Mouse (Mus musculus) left cerebral cortex, postnatal 10 days (tissue): Measurements from ENCODE around the gene Gm45837. TPM values are rescaled to one million over a fixed set of nuclear protein-coding genes. Genes with fewer than 3 reads are reported as not detected.
"Not testable (repeated sequence)": the region's sequence is repeated elsewhere in the genome, so short reads cannot be mapped to it uniquely, and the experiment has no call there.

Experiments
- DNase-seq, 2 experiments: peaks; one replicate each; pipeline ENCODE4 v3.0.0; 2021 to 2022; ENCODE audit warnings: low spot score in 2 of 2, mixed read lengths in 1 of 2; ENCODE audit errors: extremely low spot score in 1 of 2
- intact Hi-C: fragments of 180-260 bp; cut with DNase I; formaldehyde crosslinking; loops from one replicate; pipeline ENCODE4 v1.15.1; 2025
- microRNA-seq: library from miRNA; unstranded; fragments of <30 nt; microRNA quantifications from one replicate; pipeline ENCODE4 v1.2.0, GENCODE M21; 2022
- total RNA-seq, 2 experiments: library from RNA; stranded (reverse); gene quantifications; 2 replicates each; pipeline ENCODE4 v1.2.3; 2021

The Gm45837 gene
- total RNA-seq, 2 experiments from 2014 or later, result 1.1 to 1.8 TPM

DNA sequence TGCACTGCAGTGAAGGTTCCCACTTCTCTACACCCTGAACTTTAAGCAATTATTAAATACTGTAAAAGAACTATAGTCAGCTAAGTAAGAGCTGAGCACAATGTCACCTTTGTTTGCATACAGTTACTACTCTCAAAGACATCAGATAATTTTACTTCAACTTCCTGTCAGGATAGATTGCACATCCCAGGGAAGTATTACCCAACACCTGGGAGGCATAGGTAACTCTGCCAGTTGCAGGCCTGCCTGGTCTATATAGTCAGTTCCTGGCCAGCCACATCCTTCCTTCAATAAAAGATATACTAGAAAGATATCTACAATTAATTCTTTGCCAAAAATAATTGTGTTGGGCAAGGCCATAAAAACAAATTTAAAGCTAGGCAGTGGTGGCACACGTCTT is 146.7 kb downstream of the Gm45837 start:
- no peak for DNase-seq
- intact Hi-C loops, result no loop called here

- intact Hi-C loops, DNase-seq: not testable (repeated sequence)
Measured at GRCm38 (mm10) chr7:101559393-101559792, 148.7 kb downstream of the Gm45837 start.

Small RNAs within 50 kb of the gene (microRNA-seq; reads per million reads assigned to microRNA genes)
- 78,497 reads per million, percentile 100 among the genes with 10 or more reads in this experiment for gene Mir139

Other genes with a start within 250 kb of the Gm45837 start
- gene Atg16l2, start 108.6 kb upstream of the Gm45837 start, total RNA-seq, result 10 to 100 TPM; 52.1 to 52.4 TPM
- gene Stard10, start 93.8 kb upstream of the Gm45837 start, total RNA-seq, result 10 to 100 TPM; 16.2 to 18.7 TPM
- gene Arap1, start 62.8 kb upstream of the Gm45837 start, total RNA-seq, result 10 to 100 TPM; 16.1 to 17.8 TPM
- 100 to 1,000 TPM; 294 to 295 TPM for gene Pde2a, start 10.8 kb downstream of the Gm45837 start, total RNA-seq
- gene Art2b, start 174.7 kb downstream of the Gm45837 start, total RNA-seq, result not detected